Mouse (Mus musculus): ENCODE measurements around the gene H2al1c. TPM values are rescaled to one million over a fixed set of nuclear protein-coding genes. Genes with fewer than 3 reads are reported as not detected.

Gene H2al1c
- total RNA-seq, 2 experiments from 2014 or later: not detected

Other genes starting within 250 kb of the H2al1c start
- not detected for gene H2al1a, start 6.4 kb upstream of the H2al1c start, total RNA-seq (2021)
- not detected for gene H2al1b, start 3.2 kb upstream of the H2al1c start, total RNA-seq (2021)
- gene H2al1d, start 3.2 kb downstream of the H2al1c start, total RNA-seq (2021): not detected
- gene H2al1e, start 6.3 kb downstream of the H2al1c start, total RNA-seq (2021): not detected
- gene H2al1f, start 9.5 kb downstream of the H2al1c start, total RNA-seq (2021): not detected
- gene H2al1g, start 12.6 kb downstream of the H2al1c start, total RNA-seq (2021): not detected
- not detected for gene H2al1h, start 15.8 kb downstream of the H2al1c start, total RNA-seq (2021)
- gene H2al1i, start 19.0 kb downstream of the H2al1c start, total RNA-seq (2021): not detected
- gene H2al1j, start 22.2 kb downstream of the H2al1c start, total RNA-seq (2021): not detected